Mouse (Mus musculus): ENCODE data around the gene Rpl11.

DNA sequence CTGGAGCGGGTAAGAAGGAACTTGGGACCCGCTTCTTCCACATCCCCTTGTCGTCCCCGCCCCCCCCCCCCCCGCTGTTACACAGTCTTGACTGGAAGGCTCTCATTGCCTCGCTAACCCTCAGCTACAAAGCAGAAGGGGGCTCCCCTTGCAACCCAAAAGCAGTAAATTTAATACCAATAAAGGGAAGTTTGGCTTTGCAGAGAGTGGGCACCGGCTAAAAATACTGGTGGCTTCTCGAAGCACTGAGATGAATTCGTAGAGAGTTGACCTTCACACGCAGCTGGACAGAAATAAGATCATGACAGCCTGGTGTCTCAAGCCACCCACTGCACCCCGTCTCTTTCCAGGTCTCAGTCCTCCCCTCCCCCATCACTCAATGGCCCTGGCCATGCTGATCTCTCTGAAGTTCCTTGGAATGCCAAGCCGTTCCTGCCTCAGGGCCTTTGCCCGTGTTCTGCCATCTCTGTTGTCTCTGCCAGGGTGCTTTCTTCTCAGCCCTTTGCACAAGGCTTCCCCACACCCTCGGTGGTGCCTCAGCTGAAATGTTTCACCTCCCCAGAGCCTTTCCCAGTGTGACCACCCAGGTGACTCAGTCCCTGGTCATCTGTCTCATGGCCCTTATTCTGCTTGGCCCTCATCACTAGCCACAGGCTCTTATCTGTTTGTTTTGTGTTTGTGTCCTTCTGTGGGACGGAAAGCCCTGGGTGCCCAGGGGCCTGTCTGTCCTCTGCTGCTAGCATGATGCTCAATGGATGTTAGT is 23.7 kb upstream of the Rpl11 start:
- no peak for TF ChIP-seq CTCF (IDR thresholded peaks at IDR 0.05; ENCODE audit: low read depth)
- TF ChIP-seq EP300 (IDR thresholded peaks at IDR 0.05; ENCODE audit: low read depth): no peak
